Mouse (Mus musculus): ENCODE results near the gene Ppp5c. TPM values are rescaled to one million over a fixed set of nuclear protein-coding genes. Genes with fewer than 3 reads are reported as not detected.

Ppp5c gene
- polyA plus RNA-seq, 1 experiment from 2014 or later: 110 TPM

DNA sequence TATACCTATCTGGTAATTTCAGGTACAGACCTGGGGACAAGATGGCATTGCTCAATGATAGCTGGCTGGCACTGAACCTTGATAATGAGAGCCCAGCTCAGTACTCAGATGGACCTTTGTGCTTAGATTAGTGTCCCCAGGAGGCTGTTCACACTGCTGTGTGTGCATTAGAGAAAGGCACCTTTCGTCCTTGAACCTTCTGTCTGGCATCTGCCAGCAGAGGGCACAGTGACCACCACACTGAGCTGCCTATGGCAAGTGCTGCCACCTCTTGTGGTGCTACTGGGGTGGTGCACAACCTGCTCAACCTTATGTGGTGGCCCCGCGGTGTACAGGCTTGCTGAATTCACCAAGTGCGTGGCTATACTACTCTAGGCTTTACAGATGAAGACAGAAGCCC, 20.4 kb downstream of the Ppp5c start:
- peaks cover 86% of the 10 kb centered on the region for H3K36me3 ChIP-seq
- H3K4me1 ChIP-seq: no peaks in the 10 kb centered on the region
- no peak overlapping the region for H3K9ac ChIP-seq
- no peak overlapping the region for H3K27ac ChIP-seq
- no peaks in the 10 kb centered on the region for H3K27me3 ChIP-seq
- no peak for ATAC-seq (ENCODE audit: insufficient number of reproducible peaks, insufficient read depth, low FRiP score, low TSS enrichment)
- H3K4me2 ChIP-seq (replicated peaks): no peak overlapping the region
- no peak overlapping the region for H3K4me3 ChIP-seq
- no peaks in the 10 kb centered on the region for H3K9me3 ChIP-seq
- WGBS: 79% methylated on average over 4 of the region's 4 CpGs

- 85% methylated on average over 7 of the region's 7 CpGs for WGBS
- Histone ChIP-seq H3K4me1 (no peaks in the 10 kb centered on the region), H3K27ac (no peak overlapping the region), H3K27me3 (no peaks in the 10 kb centered on the region), H3K4me2 (replicated peaks) (no peak overlapping the region), H3K36me3 (peaks cover 77% of the 10 kb centered on the region), H3K9ac (no peak overlapping the region), H3K9me3 (no peaks in the 10 kb centered on the region), H3K4me3 (no peak overlapping the region)
- no peak for ATAC-seq (ENCODE audit: insufficient number of reproducible peaks, insufficient read depth, low FRiP score, low TSS enrichment)
These were observed 23.0 kb downstream of the Ppp5c start for GRCm38 (mm10) chr7:17004716-17005115.

GRCm38 (mm10) chr7:17003230-17003960, 24.3 kb downstream of the Ppp5c start:
- H3K4me1 ChIP-seq: no peaks in the 10 kb centered on the region
- H3K36me3 ChIP-seq: peaks cover 67% of the 10 kb centered on the region
- no peak for ATAC-seq (ENCODE audit: insufficient number of reproducible peaks, insufficient read depth, low FRiP score, low TSS enrichment)
- 82% methylated on average over 7 of the region's 7 CpGs for WGBS
- H3K9ac ChIP-seq: no peak overlapping the region
- H3K27me3 ChIP-seq: no peaks in the 10 kb centered on the region
- no peaks in the 10 kb centered on the region for H3K9me3 ChIP-seq
- no peak overlapping the region for H3K4me2 ChIP-seq (replicated peaks)
- H3K4me3 ChIP-seq: no peak overlapping the region
- H3K27ac ChIP-seq: no peak overlapping the region

DNA sequence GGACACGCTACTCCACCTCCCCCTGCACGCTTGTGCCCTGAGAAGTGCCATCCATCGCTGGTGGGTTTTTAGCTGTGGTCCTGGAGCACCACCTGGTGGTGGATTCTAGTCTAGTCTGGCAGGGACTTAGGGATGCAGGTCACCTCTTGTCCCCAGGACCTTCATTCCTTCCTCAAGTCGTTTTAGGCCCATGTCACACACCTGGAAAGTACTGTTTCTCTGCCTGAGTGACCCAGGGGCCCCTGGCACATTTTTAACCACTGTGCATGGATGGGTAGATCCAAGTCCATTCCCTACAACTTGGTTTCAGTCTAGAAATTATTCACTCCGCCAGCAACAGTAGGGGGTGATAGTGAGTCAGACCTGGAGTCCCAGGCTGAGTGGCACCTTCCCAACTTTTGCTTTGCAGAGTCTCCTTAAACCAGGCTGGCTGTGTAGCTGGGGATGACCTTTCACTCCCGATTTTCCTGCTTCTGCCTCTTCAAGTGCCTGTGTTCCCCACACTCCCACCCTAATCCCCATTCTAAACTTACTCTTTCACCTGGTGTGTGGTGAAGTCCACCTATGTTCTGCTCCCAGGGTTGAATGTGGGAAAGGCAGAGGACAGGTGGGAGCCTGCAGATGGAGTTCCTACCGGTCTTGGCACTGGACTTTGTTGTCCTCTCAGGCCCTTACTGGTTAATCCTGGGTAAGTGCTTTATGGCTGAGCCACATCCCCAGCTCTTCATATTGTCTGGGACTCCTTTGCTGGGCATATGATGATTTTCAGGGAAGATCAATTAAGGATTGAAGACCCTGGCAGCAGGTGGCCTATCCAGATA, 25.1 kb downstream of the Ppp5c start:
- Histone ChIP-seq H3K27ac (no peak overlapping the region), H3K27me3 (no peaks in the 10 kb centered on the region), H3K4me3 (no peak overlapping the region), H3K9ac (no peak overlapping the region), H3K9me3 (no peaks in the 10 kb centered on the region), H3K4me2 (replicated peaks) (no peak overlapping the region), H3K4me1 (peaks cover 2% of the 10 kb centered on the region; the same call in 1 of the 2 replicates), H3K36me3 (peaks cover 64% of the 10 kb centered on the region)
- WGBS: 12% methylated on average over 7 of the region's 7 CpGs
- 0 out of 2 replicates have a peak, but pooled peaks have one; percentile 29 for ATAC-seq (ENCODE audit: insufficient number of reproducible peaks, insufficient read depth, low FRiP score, low TSS enrichment)

DNA sequence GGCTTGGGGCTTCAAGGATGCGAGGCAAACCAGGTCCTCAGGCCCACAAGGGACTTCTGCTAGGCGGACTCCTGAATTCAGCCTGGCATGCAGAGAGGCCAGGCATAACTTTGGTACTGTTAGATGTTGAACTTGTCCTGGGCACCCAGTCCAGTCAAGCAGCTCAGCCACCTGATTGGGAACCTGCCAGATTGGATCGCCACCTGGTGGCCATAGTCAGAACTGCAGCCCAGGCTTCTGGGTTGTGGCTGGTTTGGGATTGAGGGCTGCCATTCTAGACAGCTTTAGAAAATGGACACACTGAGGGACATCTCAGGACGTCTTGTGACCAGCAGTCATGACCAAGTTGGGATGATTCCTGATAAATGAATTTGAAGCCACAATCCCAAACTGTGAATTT, 28.1 kb downstream of the Ppp5c start:
- Histone ChIP-seq H3K36me3 (peaks cover 48% of the 10 kb centered on the region), H3K4me3 (0 out of 2 replicates have a peak overlapping the region, but pooled peaks have one; percentile 2), H3K9me3 (no peaks in the 10 kb centered on the region), H3K9ac (no peak overlapping the region), H3K27me3 (no peaks in the 10 kb centered on the region), H3K27ac (no peak overlapping the region), H3K4me2 (replicated peaks) (no peak overlapping the region), H3K4me1 (peaks cover 28% of the 10 kb centered on the region)
- 28% methylated on average over 4 of the region's 4 CpGs for WGBS
- no peak for ATAC-seq (ENCODE audit: insufficient number of reproducible peaks, insufficient read depth, low FRiP score, low TSS enrichment)

DNA sequence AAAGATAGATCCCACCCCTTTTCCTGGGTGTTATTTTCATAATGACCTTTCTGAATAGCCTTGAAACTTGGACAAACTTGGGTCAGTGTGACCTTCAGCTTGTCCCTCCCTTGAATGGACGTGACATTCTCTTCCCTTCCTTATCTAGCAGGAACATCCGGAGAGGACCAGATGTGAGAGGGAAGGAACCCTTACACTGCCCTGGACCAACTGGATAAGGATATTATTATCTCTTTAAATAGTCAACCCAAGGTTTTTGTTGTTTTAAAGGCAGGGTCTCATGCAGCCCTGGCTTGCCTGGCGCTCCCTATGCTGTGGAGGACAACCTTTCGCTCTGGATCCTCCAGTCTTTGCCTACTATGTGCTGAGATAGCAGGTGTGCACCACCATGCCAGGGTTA, 28.5 kb downstream of the Ppp5c start:
- peaks cover 44% of the 10 kb centered on the region for H3K36me3 ChIP-seq
- WGBS: 75% methylated on average over 4 of the region's 4 CpGs
- no peak for ATAC-seq (ENCODE audit: insufficient number of reproducible peaks, insufficient read depth, low FRiP score, low TSS enrichment)

DNA sequence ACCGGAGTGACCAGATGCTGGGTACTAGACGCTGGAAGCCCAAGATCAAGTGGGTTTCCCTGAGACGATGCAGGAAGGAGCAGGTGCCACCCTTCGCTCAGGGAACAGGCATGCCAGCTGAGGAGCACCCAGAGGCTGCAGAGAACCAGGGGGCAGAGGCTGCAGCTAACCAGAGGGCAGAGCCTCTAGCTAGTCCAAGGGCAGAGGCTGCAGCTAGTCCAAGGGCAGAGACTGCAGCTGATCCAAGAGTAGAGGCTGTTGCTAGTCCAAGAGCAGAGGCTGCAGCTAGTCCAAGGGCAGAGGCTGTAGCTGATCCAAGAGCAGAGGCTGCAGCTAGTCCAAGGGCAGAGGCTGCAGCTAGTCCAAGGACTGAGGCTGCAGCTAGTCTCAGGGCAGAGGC, 32.4 kb downstream of the Ppp5c start:
- Histone ChIP-seq H3K9ac (peak overlapping the region; percentile 77), H3K4me2 (replicated peaks) (peak overlapping the region; percentile 72), H3K27me3 (no peaks in the 10 kb centered on the region), H3K4me1 (peaks cover 52% of the 10 kb centered on the region), H3K9me3 (no peaks in the 10 kb centered on the region), H3K27ac (no peak overlapping the region), H3K36me3 (peaks cover 24% of the 10 kb centered on the region), H3K4me3 (peak overlapping the region; percentile 69)
- 92% methylated on average over 4 of the region's 4 CpGs for WGBS
- ATAC-seq (ENCODE audit: insufficient number of reproducible peaks, insufficient read depth, low FRiP score, low TSS enrichment): no peak

More for the DNA sequence above, 28.5 kb downstream of the Ppp5c start:
- no peak overlapping the region for H3K4me2 ChIP-seq (replicated peaks)
- no peaks in the 10 kb centered on the region for H3K9me3 ChIP-seq
- no peak overlapping the region for H3K9ac ChIP-seq
- H3K4me1 ChIP-seq: peaks cover 28% of the 10 kb centered on the region
- H3K27ac ChIP-seq: no peak overlapping the region
- H3K27me3 ChIP-seq: no peaks in the 10 kb centered on the region
- 0 out of 2 replicates have a peak overlapping the region, but pooled peaks have one; percentile 2 for H3K4me3 ChIP-seq

- H3K4me1 ChIP-seq: peaks cover 54% of the 10 kb centered on the region
- ATAC-seq (ENCODE audit: insufficient number of reproducible peaks, insufficient read depth, low FRiP score, low TSS enrichment): no peak
- peak overlapping the region; percentile 72 for H3K4me2 ChIP-seq (replicated peaks)
- peak overlapping the region; percentile 80 for H3K27ac ChIP-seq
- H3K9me3 ChIP-seq: no peaks in the 10 kb centered on the region
- H3K9ac ChIP-seq: peak overlapping the region; percentile 77
- peak overlapping the region; percentile 69 for H3K4me3 ChIP-seq
- WGBS: 6% methylated on average over 20 of the region's 20 CpGs
- no peaks in the 10 kb centered on the region for H3K27me3 ChIP-seq
- peaks cover 20% of the 10 kb centered on the region for H3K36me3 ChIP-seq
These were observed 33.3 kb downstream of the Ppp5c start for GRCm38 (mm10) chr7:16994400-16994799.

GRCm38 (mm10) chr7:16993651-16994399, 33.9 kb downstream of the Ppp5c start:
- Histone ChIP-seq H3K9ac (peak overlapping the region; percentile 77), H3K27me3 (no peaks in the 10 kb centered on the region), H3K27ac (peak overlapping the region; percentile 80), H3K4me2 (replicated peaks) (peak overlapping the region; percentile 72), H3K9me3 (no peaks in the 10 kb centered on the region), H3K4me1 (peaks cover 54% of the 10 kb centered on the region), H3K4me3 (peak overlapping the region; percentile 69), H3K36me3 (peaks cover 18% of the 10 kb centered on the region)
- ATAC-seq (ENCODE audit: insufficient number of reproducible peaks, insufficient read depth, low FRiP score, low TSS enrichment): peak; percentile 95
- WGBS: under 1% methylated on average over 27 of the region's 27 CpGs

- H3K4me1 ChIP-seq: peaks cover 63% of the 10 kb centered on the region
- H3K4me3 ChIP-seq: peak within 1 kb of the TSS; percentile 69
- H3K36me3 ChIP-seq: peaks cover 12% of the 10 kb centered on the region
- H3K9ac ChIP-seq: peak within 1 kb of the TSS; percentile 77
- WGBS: 92% methylated on average over 5 of the region's 5 CpGs
- no peaks in the 10 kb centered on the region for H3K9me3 ChIP-seq
- no peak for ATAC-seq (ENCODE audit: insufficient number of reproducible peaks, insufficient read depth, low FRiP score, low TSS enrichment)
- no peaks in the 10 kb centered on the region for H3K27me3 ChIP-seq
- peak within 1 kb of the TSS; percentile 72 for H3K4me2 ChIP-seq (replicated peaks)
- H3K27ac ChIP-seq: peak within 1 kb of the TSS; percentile 91
These were observed 35.3 kb downstream of the Ppp5c start, which contains the start of gene Ccdc8 for GRCm38 (mm10) chr7:16992451-16992807. TSS of gene Ccdc8 (plus strand) at chr7:16992708.

DNA sequence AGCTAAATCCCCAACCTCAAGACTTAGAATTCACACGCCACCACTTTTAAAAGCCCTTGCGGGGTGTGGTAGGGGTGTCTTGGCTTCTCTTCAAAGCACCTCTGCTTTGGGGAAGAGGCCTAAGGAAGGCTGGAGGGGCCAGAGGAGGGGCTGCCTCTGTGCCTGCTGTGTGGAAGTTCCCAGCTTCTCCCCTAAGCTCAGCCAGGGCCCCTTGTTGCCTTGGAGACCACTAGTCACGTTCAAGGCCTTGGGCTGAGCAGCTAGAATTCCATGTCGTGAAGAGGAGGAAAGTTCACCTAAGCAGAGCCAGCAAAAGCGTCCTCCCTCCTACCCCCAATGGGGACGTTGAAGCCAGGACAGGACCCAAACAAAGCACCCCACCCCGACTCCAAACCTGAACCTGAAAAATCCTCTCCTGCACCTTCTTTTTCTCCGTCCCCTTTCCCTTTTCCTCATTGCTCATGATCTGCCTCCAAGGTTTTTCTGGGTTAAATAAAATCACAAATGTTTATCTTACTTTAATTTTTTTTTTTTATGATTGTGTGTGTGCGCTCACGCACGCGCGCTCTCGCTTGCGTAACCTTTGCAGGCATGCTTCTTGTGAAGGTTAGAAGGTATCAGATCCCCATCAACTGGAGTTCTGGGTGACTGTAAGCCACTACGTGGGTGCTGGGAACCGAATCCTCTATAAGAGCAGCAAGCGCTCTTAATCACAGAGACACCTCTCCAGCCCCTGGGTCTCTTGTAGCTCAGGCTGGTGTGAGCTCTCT, 35.9 kb downstream of the Ppp5c start:
- WGBS: 49% methylated on average over 18 of the region's 18 CpGs
- peaks cover 64% of the 10 kb centered on the region for H3K4me1 ChIP-seq
- no peaks in the 10 kb centered on the region for H3K9me3 ChIP-seq
- peak overlapping the region; percentile 35; the same call in 1 of the 2 replicates for H3K9ac ChIP-seq
- no peak overlapping the region for H3K4me3 ChIP-seq
- H3K36me3 ChIP-seq: 0 out of 2 replicates have a peak, but pooled peaks cover 9% of the 10 kb centered on the region
- peak overlapping the region; percentile 29 for H3K4me2 ChIP-seq (replicated peaks)
- ATAC-seq (ENCODE audit: insufficient number of reproducible peaks, insufficient read depth, low FRiP score, low TSS enrichment): peak; percentile 68
- H3K27me3 ChIP-seq: no peaks in the 10 kb centered on the region
- peak overlapping the region; percentile 91 for H3K27ac ChIP-seq
